Mouse (Mus musculus) left cerebral cortex, adult 18-20 months (tissue): Measurements from ENCODE around the gene Cacng6. TPM values are rescaled to one million over a fixed set of nuclear protein-coding genes. Genes with fewer than 3 reads are reported as not detected.
"Not testable (repeated sequence)": the region's sequence is repeated elsewhere in the genome, so short reads cannot be mapped to it uniquely, and the experiment has no call there.

Experiments used
- DNase-seq, 2 experiments: peaks; one replicate each; pipeline ENCODE4 v3.0.0; 2021 to 2022; ENCODE audit warnings: low spot score in 2 of 2, mixed read lengths in 1 of 2
- long read RNA-seq, 2 experiments: library from polyadenylated mRNA; stranded (forward); transcript quantifications; one replicate each; pipeline ENCODE4 v2.0.0; 2021
- total RNA-seq, 2 experiments: library from RNA; stranded (reverse); gene quantifications; 2 replicates each; pipeline ENCODE4 v1.2.3; 2021

Gene Cacng6
- total RNA-seq = 1 to 10 TPM; 1.0 to 1.9 TPM
- long read RNA-seq, experiment 1, partial matches to known transcripts = 0 of 1 reads
- long read RNA-seq, experiment 1, other reads (novel, unspliced or antisense) = 0 of 1 reads
- long read RNA-seq, experiment 2, partial matches to known transcripts = 0 of 1 reads
- long read RNA-seq, experiment 2, other reads (novel, unspliced or antisense) = 0 of 1 reads

DNA sequence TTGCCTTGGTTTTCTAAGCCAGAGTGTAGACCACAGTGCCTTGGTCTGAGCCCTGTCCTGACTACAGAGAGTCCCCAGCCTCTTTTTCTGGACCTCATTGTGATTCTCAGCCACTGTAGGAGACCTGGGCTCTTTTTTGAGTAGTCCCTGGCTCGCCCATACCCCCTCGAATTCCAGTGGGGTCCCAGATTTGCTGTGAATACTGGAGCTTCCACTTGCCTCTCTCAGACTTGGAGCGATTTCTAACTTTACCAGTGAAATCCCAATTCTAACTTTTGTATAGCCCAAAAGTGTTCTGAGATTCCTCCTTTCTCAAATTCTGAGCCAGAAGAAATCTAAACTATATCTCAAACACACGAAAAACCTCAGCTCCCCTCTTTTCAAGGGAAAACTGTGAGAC is at the start of gene Cacng6:
Cacng6 (plus strand) TSS at position 301 of the 400 bp plus-strand sequence.
- DNase-seq = no peak

GRCm38 (mm10) chr7:3376831-3377230 is 47.2 kb upstream of the Cacng6 start:
- peak in 1 of 2 experiments; percentile 69 for DNase-seq

DNA sequence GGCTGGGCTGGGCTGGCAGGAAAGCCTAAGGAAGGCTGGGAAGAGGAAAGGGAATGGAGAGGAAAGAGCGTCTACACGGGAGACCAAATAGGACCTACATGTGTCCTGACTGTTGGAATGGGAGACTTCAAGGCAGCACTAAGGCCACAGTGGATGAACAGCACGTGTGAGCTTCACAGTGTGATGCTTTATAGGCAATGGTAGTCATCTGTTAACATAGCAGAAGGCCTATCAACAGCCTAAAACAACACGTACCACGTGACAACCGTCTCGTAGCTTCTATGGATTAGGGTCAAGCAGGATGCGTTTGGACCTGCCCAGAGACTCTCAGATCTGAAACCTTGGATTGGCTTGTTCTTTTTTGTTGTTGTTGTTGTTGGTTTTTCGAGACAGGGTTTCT is 41.9 kb upstream of the Cacng6 start:
- no peak for DNase-seq

DNA sequence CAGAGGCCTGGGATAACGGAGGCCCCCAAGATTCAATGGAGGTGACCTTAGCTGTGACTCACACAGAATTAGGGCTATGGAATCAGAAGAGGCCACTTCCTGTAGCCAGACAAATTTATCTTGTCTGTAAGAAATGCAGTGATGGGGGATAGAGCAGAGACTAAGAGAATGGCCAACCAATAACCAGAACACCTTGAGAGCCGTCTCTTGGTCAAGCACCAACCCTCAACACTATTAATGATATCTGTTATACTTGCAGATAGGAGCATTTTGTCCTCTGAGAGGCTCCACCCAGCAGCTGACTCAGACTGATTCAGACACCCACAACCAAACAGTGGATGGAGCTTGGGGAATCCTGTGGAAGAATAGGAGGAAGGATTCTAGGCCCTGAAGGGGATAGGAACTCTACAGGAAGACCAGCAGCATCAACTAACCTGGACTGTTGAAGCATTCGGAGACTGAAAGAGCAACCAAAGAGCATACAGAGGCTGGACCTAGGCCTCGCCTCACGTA is 39.1 kb upstream of the Cacng6 start:
- DNase-seq = no peak

GRCm38 (mm10) chr7:3386036-3386730 is 37.8 kb upstream of the Cacng6 start:
- DNase-seq = no peak

- no peak for DNase-seq
Measured at GRCm38 (mm10) chr7:3387761-3388160, 36.2 kb upstream of the Cacng6 start.

DNA sequence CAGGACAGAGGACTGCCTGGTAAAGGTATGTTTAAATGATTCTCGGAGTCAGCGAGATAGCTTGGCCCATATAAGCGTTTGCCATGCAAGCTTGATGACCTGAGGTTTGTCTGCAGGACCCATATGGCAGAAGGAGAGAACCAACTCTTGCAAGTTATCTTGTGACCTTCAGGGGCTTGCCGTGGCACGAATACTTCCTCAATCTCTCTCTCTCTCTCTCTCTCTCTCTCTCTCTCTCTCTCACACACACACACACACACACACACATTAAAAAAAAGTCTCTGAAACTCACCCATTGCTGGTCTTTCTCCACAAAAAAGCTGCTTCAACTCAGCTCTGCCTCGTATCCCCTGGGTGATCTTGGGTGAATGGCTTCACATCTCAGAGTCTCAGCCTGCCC is 35.1 kb upstream of the Cacng6 start:
- no peak for DNase-seq

DNA sequence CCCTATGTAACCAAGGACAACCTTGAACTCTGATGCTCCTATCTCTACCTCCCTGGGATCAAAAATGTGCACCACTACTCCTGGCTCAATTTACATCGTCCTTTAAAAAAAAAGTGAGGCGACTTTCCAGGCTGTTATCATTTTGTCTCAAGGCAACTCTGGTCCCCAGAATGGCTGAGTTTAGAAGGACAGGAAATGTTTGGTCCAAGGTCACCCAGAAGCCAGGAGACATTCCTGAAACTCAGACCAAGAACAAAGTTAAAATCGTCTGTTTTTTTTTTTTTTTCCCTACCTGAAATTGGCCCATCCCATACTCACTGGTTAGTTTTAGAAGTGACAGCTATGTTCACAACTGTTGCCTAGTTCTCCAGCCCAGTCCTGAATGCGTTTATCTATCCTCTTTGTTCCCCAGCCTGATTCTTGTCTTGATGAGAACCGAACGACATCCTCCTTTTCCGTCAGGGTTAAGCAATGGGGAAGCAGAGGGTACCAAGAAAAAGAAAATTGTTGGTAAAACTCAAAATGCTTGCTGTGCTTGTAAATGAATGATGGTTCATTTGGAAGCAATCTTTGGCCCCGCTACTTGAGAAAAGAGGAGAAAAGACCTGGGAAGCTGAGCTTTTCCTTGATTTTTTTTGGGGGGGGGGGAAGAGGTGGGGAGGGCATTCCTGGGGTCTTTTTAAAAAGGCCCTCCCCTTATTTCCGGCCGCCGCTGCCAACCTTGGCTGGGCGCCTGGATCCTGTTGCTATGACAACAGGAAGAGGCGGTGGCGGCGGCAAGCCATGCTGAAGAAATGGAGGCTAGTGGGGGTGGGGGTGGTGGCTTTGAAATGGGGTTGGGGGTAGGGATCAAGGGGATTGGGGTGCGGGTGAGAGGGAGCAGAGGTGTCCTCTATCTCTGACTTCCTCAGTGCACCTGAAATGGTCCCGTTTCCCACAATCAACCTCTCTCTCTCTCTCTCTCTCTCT is 34.3 kb upstream of the Cacng6 start:
- peak; percentile 81 to 87 for DNase-seq

DNA sequence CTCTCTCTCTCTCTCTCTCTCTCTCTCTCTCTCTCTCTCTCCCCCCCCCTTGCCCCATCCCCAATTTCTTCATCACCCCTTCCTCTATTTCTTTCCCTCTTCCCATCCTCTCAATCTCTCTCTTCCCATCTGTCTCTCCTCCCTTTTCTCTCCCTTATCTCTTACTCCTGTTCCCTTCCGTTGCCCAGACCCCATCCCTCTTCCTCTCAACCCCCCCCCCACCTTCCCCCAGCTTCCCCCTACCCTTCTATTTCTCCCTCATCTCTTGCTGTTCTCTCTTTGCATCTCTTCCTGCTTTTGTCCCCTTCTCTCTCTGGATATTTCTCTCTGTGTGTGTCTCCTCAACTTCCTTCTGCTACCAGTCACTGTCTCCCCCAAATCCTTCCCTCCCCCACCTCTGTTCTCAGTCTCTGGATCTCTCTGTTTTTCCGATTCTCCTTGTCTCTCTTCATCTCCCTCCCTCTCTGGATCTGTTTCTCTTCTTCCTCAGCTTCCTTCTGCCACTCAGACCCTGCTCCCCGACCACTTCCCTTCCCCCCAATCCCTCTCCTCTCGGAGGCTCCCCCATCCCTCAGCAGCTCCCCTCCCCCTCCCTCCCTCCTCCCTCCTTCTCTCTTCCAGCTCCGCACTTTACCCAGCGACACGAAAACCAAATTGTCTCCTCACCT is 33.4 kb upstream of the Cacng6 start, which contains the start of gene Cacng8:
Cacng8 (plus strand) TSS at position 271 of the 668 bp plus-strand sequence.
- DNase-seq = no peak

DNA sequence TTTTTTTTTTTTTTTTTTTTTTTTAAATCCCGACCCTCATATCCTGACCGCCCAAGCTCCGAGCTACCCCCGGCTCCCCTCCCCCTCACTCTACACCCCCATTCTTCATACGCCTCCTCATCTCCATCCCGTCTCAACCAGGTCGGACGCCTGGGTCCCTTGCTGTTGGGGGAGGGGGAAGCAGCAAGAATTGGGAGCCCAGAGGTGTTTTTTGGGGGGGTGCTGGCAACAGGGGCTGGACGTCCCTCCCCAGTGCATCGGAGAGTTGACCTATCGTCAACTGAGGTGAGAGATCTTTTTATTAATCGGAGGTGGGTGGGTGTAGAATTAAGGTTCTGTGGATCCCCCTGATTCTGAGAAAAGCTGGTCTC is 32.9 kb upstream of the Cacng6 start:
- DNase-seq = no peak

GRCm38 (mm10) chr7:3391809-3392208 is 32.2 kb upstream of the Cacng6 start:
- DNase-seq = no peak

DNA sequence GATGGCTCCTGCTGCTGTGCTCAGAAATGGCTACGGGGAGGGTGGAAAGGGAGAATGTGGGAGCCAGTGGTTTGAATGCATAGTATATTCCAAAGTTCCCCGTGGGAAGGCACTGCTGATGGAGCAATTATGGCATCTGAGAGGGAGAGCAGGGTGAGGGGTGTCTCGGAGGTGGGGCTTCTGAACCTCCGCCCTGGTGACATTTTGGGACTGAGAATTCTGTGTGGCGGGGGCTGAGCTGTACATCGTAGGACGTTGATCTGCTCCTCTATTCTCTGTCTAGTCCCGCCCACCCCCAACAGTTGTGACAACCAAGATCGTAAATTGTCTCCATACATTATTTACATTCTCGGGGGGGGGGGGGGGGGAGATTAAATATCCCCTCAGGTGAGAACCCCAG is 26.6 kb upstream of the Cacng6 start:
- DNase-seq = no peak

DNA sequence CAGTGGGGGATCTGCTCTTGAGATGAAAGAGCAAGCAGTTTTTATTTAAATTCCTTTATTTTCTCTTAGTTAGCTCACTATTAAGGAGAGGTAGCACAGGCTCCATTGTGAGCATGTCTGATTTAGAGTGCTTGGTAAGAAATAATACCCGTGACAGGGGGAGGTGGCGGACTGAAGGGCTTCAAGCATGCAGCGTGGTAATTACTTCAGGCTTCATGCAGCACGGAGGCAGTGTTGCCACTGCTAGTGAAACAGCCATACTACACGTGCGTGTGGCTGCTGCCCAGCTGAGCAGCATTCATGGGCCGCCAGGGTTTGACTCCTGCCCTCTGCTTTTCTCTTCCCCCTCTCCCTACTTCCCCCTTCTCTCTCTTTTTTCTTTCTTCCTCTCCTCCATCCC is 26.2 kb upstream of the Cacng6 start:
- no peak for DNase-seq

- not testable (repeated sequence) for DNase-seq
Measured at GRCm38 (mm10) chr7:3398363-3398762, 25.6 kb upstream of the Cacng6 start.

DNA sequence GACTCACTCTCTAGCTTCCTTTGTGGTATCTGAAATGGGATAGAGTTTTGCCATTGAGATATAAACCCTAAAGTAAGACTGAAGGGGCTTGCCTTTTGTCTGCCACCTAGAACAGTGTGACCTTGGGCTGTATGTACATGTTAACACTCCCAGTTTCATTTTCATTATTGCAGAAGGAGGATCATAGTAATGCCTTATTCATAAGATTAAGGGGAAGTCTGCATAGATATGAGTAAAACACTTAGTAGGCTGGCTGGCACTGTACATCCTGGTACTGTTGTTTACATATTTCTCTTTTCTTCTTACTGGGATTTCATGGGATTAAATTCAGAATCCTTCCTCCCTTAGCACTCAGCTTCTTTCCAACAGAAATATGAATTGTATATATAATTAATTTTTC is 24.1 kb upstream of the Cacng6 start:
- no peak for DNase-seq

GRCm38 (mm10) chr7:3409729-3410520 is 14.1 kb upstream of the Cacng6 start:
- DNase-seq = no peak

DNA sequence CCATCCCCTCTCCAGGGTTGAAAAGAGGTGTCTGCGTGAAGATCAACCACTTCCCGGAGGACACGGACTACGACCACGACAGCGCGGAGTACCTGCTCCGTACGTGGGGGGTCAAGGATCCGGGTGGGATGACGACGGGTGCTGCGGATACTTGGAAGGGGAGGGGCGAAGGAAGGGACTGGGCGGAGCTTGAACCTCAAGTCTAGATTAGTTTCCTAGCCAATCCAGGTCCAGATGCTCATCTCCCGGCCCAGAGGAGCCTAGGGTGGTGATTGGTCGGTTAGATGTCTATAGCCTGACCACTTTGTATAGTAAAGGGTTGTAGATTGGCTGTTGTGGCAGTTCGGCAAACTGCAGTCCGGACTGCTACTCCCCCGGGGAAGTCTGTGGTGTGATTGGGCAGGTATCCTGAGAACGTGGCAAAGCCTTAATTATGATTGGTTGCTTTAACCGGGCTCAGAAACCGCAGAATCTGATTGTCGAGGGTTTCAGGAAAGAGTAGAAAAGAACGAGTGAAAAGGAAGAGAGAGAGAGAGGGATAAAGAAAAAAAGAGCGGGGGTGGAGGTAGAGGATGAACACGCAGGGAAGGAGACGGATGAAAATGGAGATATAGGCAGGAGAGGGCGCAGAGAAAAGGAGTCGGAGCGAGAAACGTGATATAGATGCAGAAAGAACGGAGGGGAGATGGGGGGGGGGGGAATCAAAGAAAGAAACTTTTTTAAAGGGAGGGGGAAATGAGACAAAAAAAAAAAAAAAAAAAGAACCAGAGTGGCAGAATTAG is 12.6 kb upstream of the Cacng6 start:
- DNase-seq = no peak

DNA sequence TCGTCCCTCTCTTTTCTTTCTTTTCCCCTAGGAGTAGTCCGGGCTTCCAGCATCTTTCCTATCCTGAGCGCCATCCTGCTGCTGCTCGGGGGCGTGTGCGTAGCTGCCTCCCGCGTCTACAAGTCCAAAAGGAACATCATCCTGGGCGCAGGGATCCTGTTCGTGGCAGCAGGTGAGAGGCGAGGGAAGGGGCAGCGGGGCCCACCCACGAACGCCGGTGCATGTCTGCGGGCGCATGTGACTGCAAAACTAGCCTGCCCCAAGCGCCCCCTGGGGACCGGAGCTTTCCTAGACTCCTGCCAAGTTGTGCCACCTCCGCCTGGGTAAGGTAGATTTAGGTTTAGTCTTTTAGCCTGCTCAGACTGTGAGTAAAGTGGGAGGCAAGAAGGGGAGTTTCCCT is 12.0 kb upstream of the Cacng6 start:
- DNase-seq = peak in 1 of 2 experiments; percentile 60

DNA sequence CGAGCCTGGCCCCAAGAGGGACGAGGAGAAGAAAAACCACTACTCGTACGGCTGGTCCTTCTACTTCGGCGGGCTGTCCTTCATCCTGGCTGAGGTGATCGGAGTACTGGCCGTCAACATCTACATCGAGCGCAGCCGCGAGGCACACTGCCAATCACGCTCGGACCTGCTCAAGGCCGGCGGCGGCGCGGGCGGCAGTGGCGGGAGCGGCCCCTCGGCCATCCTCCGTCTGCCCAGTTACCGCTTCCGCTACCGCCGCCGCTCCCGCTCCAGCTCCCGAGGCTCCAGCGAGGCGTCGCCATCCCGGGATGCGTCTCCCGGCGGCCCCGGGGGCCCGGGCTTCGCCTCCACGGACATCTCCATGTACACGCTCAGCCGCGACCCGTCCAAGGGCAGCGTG is 9.1 kb upstream of the Cacng6 start:
- no peak for DNase-seq
